Mouse (Mus musculus): ENCODE results near the gene Cnpy2. TPM values are rescaled to one million over a fixed set of nuclear protein-coding genes. Genes with fewer than 3 reads are reported as not detected.

Cnpy2 gene
- 10 to 100 TPM; 26.6 to 30.1 TPM for total RNA-seq (2023)

GRCm38 (mm10) chr10:128322141-128323108 lies at the start of gene Cnpy2:
Gene Cnpy2 (plus strand): TSS chr10:128322459.

GRCm38 (mm10) chr10:128298702-128299171 lies 23.5 kb upstream of the Cnpy2 start, which contains the start of gene Il23a:
Gene Il23a (minus strand): TSS chr10:128298752.

GRCm38 (mm10) chr10:128303126-128304021 lies 18.9 kb upstream of the Cnpy2 start, which contains the start of gene Pan2:
Gene Pan2 (plus strand): TSS chr10:128303335.

GRCm38 (mm10) chr10:128337306-128338181 lies 15.3 kb downstream of the Cnpy2 start, which contains the start of gene Cs:
Gene Cs (plus strand): TSS chr10:128337734.

GRCm38 (mm10) chr10:128368402-128369217 lies 46.4 kb downstream of the Cnpy2 start, which contains the start of gene Coq10a:
Gene Coq10a (minus strand): TSS chr10:128368997.

GRCm38 (mm10) chr10:128376455-128377211 lies 54.4 kb downstream of the Cnpy2 start, which contains the start of gene Ankrd52:
Gene Ankrd52 (plus strand): TSS chr10:128377115.

Other genes with a start within 250 kb of the Cnpy2 start
- 100 to 1,000 TPM; 583 to 605 TPM for gene Atp5b, start 239.2 kb upstream of the Cnpy2 start, total RNA-seq (2023)
- 100 to 1,000 TPM; 140 to 143 TPM for gene Baz2a, start 230.9 kb upstream of the Cnpy2 start, total RNA-seq (2023)
- 10 to 100 TPM; 47.0 to 55.3 TPM for gene Rbms2, start 142.2 kb upstream of the Cnpy2 start, total RNA-seq (2023)
- not detected for gene Gls2, start 128.0 kb upstream of the Cnpy2 start, total RNA-seq (2023)
- 10 to 100 TPM; 13.7 to 14.4 TPM for gene Spryd4, start 110.7 kb upstream of the Cnpy2 start, total RNA-seq (2023)
- not detected for gene Mip, start 96.6 kb upstream of the Cnpy2 start, total RNA-seq (2023)
- gene Timeless, start 90.4 kb upstream of the Cnpy2 start, total RNA-seq (2023), result 10 to 100 TPM; 16.6 to 21.5 TPM
- gene Apon, start 68.4 kb upstream of the Cnpy2 start, total RNA-seq (2023), result under 1 TPM in 1 of 2 experiments, not detected in 1; 0.38 TPM
- 1 to 10 TPM in 1 of 2 experiments, under 1 TPM in 1; 0.89 to 1.5 TPM for gene Apof, start 53.8 kb upstream of the Cnpy2 start, total RNA-seq (2023)
- 100 to 1,000 TPM; 136 to 139 TPM for gene Stat2, start 51.9 kb upstream of the Cnpy2 start, total RNA-seq (2023)
- gene Il23a, start 23.7 kb upstream of the Cnpy2 start, total RNA-seq (2023), result not detected
- gene Pan2, start 19.1 kb upstream of the Cnpy2 start, total RNA-seq (2023), result 10 to 100 TPM; 64.1 to 67.9 TPM
- 100 to 1,000 TPM; 108 to 111 TPM for gene Cs, start 15.3 kb downstream of the Cnpy2 start, total RNA-seq (2023)
- gene Coq10a, start 46.5 kb downstream of the Cnpy2 start, total RNA-seq (2023), result 10 to 100 TPM; 39.6 to 39.7 TPM
- gene Ankrd52, start 54.7 kb downstream of the Cnpy2 start, total RNA-seq (2023), result 10 to 100 TPM; 74.5 to 79.2 TPM
- gene Slc39a5, start 78.8 kb downstream of the Cnpy2 start, total RNA-seq (2023), result not detected
- gene Nabp2, start 89.0 kb downstream of the Cnpy2 start, total RNA-seq (2023), result 10 to 100 TPM; 47.3 to 50.6 TPM
- 10 to 100 TPM; 70.9 to 76.8 TPM for gene Rnf41, start 89.2 kb downstream of the Cnpy2 start, total RNA-seq (2023)
- 100 to 1,000 TPM; 167 to 179 TPM for gene Smarcc2, start 136.8 kb downstream of the Cnpy2 start, total RNA-seq (2023)
- 100 to 1,000 TPM; 532 to 547 TPM for gene Myl6, start 171.7 kb downstream of the Cnpy2 start, total RNA-seq (2023)
- gene Myl6b, start 176.2 kb downstream of the Cnpy2 start, total RNA-seq (2023), result 1 to 10 TPM in 1 of 2 experiments, not detected in 1; 1.0 TPM
- gene Esyt1, start 203.4 kb downstream of the Cnpy2 start, total RNA-seq (2023), result 100 to 1,000 TPM; 256 to 263 TPM
- 10 to 100 TPM; 64.2 to 67.6 TPM for gene Zc3h10, start 225.3 kb downstream of the Cnpy2 start, total RNA-seq (2023)
- gene Rpl41, start 226.8 kb downstream of the Cnpy2 start, total RNA-seq (2023), result 1,000 to 10,000 TPM; 3,633 to 3,680 TPM
- gene Pa2g4, start 243.5 kb downstream of the Cnpy2 start, total RNA-seq (2023), result 10 to 100 TPM; 83.0 to 90.6 TPM